ENCODE assay signal across 18 mouse cellular contexts in the genomic region with DNA sequence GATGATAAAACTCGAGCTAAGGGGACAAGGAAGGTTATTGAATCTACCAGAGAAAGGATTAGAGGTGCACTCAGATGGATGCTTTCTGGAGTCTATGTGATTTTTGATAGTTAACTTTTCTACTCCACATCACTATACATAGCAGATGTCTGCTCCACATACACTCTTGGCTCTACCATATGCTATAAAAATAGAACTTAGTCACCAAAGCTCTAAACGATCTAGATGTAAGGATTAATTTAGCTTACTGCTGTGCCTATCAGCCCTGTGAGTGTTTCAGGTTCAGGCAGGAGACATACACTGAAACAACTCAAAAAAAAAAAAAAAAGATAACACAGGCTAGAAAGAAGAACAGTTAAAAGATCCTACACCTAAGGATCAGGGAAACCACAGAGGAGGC.
DNase-seq lines count a peak whose midpoint lies in the region; ATAC-seq lines count a peak whose summit lies in the region.
"Had no signal": no experiment of that assay in that cellular context is flagged by ENCODE, and none has a peak within 500 bp of the region (broad histone marks: within the 10 kb centered on the region; RNA-seq: fewer than 3 reads in every experiment).

No protein-coding gene starts in this region.

- H3K9ac ChIP-seq in hindbrain, embryonic 13.5 days, result no peak overlapping the region
- H3K9ac ChIP-seq: embryonic facial prominence, embryonic 12.5 days; forebrain, embryonic 12.5 days had no signal

- H3K27me3 ChIP-seq in hindbrain, embryonic 13.5 days, result no peaks in the 10 kb centered on the region
- H3K27me3 ChIP-seq: embryonic facial prominence, embryonic 12.5 days; forebrain, embryonic 12.5 days had no signal

- DNase-seq in frontal cortex, postnatal 14 days (ENCODE audit: low spot score in 2 of 2), result no peak
- DNase-seq in brain, adult 2 months (ENCODE audit: low read depth, low spot score), result peak; percentile 64
- DNase-seq in telencephalon, adult 2 months (ENCODE audit: low read depth, low spot score), result peak; percentile 57
- DNase-seq: adrenal gland, adult 2 months; adrenal gland, postnatal 10 days; adrenal gland, postnatal 25 days; cerebellum, adult 11-12 months; cerebellum, adult 2 months; cerebellum, adult 9-10 months; cerebellum, postnatal 10 days; cerebellum, postnatal 25 days had no signal

- H3K9me3 ChIP-seq in hindbrain, embryonic 13.5 days, result no peaks in the 10 kb centered on the region
- H3K9me3 ChIP-seq: embryonic facial prominence, embryonic 10.5 days; embryonic facial prominence, embryonic 12.5 days; forebrain, embryonic 12.5 days had no signal

- no peak overlapping the region for H3K27ac ChIP-seq in hindbrain, embryonic 13.5 days
- H3K27ac ChIP-seq: embryonic facial prominence, embryonic 10.5 days; embryonic facial prominence, embryonic 12.5 days; forebrain, embryonic 12.5 days had no signal

- no peaks in the 10 kb centered on the region for H3K36me3 ChIP-seq in hindbrain, embryonic 13.5 days
- H3K36me3 ChIP-seq: embryonic facial prominence, embryonic 10.5 days; embryonic facial prominence, embryonic 12.5 days; forebrain, embryonic 12.5 days had no signal

- no peak overlapping the region for H3K4me3 ChIP-seq in hindbrain, embryonic 13.5 days
- H3K4me3 ChIP-seq: embryonic facial prominence, embryonic 10.5 days; embryonic facial prominence, embryonic 12.5 days; forebrain, embryonic 12.5 days had no signal

- no peaks in the 10 kb centered on the region for H3K4me1 ChIP-seq in hindbrain, embryonic 13.5 days (replicated peaks)
- H3K4me1 ChIP-seq: embryonic facial prominence, embryonic 10.5 days; embryonic facial prominence, embryonic 12.5 days; forebrain, embryonic 12.5 days had no signal

- H3K4me2 ChIP-seq in hindbrain, embryonic 13.5 days, result no peak overlapping the region
- H3K4me2 ChIP-seq: embryonic facial prominence, embryonic 12.5 days; forebrain, embryonic 12.5 days had no signal

- WGBS in hindbrain, embryonic 13.5 days, result 80% methylated on average over 2 of the region's 2 CpGs

- peak; percentile 98 for ATAC-seq in frontal cortex, adult (ENCODE audit: low TSS enrichment)
- ATAC-seq in hindbrain, embryonic 13.5 days (ENCODE audit: low FRiP score), result no peak
- ATAC-seq: forebrain, embryonic 14.5 days; forebrain, embryonic 16.5 days had no signal

Comparison
In these comparisons a context has a peak if more than half of its experiments do, and no peak if none do; other contexts are left out.
1. DNase-seq: peak in brain, adult 2 months (single experiment) and telencephalon, adult 2 months (single experiment); none in frontal cortex, postnatal 14 days (0 of 2).